ENCODE assay signal across 8 mouse cellular contexts in genomic region chr5:98410060-98410459, GRCm38 (mm10).
DNase-seq lines count a peak whose midpoint lies in the region; ATAC-seq and TF ChIP-seq lines count a peak whose summit lies in the region.
"Had no signal": no experiment of that assay in that cellular context is flagged by ENCODE, and none has a peak within 500 bp of the region (broad histone marks: within the 10 kb centered on the region; RNA-seq: fewer than 3 reads in every experiment).

No protein-coding gene starts in this region.

- no peak for TF ChIP-seq POLR2A in kidney, adult 2 months (IDR thresholded peaks at IDR 0.05; ENCODE audit: low read depth, low read length)
- TF ChIP-seq POLR2A in ES-Bruce4 (IDR thresholded peaks at IDR 0.05; ENCODE audit: insufficient read depth, low read length) = no peak

- H3K4me2 ChIP-seq in kidney, embryonic 14.5 days (replicated peaks; ENCODE audit: low read depth, low read length) = no peak overlapping the region

- peak; percentile 11 for DNase-seq in kidney, adult 2 months
- peak; percentile 54 for DNase-seq in 3T3-L1 (ENCODE audit: low read depth, low spot score)
- peak; percentile 33 for DNase-seq in forelimb bud, embryonic 11.5 days (ENCODE audit: low read depth, low spot score)
- DNase-seq in thymus, postnatal 36 days = no peak

- no peaks in the 10 kb centered on the region for H3K9me3 ChIP-seq in kidney, embryonic 14.5 days (ENCODE audit: control insufficient read depth, low read length)
- H3K9me3 ChIP-seq in ES-Bruce4 (replicated peaks; ENCODE audit: control insufficient read depth, insufficient read depth, low read length, poor library complexity, severe bottlenecking) = no peaks in the 10 kb centered on the region

- peak; percentile 48; the same call in 1 of the 2 replicates for TF ChIP-seq CTCF in kidney, adult 2 months (conservative IDR thresholded peaks at IDR 0.05; ENCODE audit: insufficient read depth, insufficient read length, low read depth, low read length)
- TF ChIP-seq CTCF in ES-Bruce4 (IDR thresholded peaks at IDR 0.05; ENCODE audit: low read depth, low read length) = peak; percentile 36

- no peak overlapping the region for H3K4me3 ChIP-seq in kidney, adult 2 months (ENCODE audit: insufficient read depth, low read depth, low read length)
- no peak overlapping the region for H3K4me3 ChIP-seq in kidney, embryonic 14.5 days (ENCODE audit: low read length)
- no peak overlapping the region for H3K4me3 ChIP-seq in ES-Bruce4 (ENCODE audit: low read depth, low read length)
- H3K4me3 ChIP-seq: myocyte had no signal

- 70% methylated on average over 2 of the region's 2 CpGs for WGBS in kidney, adult 2 months
- WGBS in kidney, embryonic 14.5 days = 69% methylated on average over 2 of the region's 2 CpGs

- no peaks in the 10 kb centered on the region for H3K4me1 ChIP-seq in kidney, adult 2 months (ENCODE audit: control insufficient read depth, insufficient read depth, low read length)
- no peaks in the 10 kb centered on the region for H3K4me1 ChIP-seq in kidney, embryonic 14.5 days (ENCODE audit: control insufficient read depth, insufficient read depth, low read length)
- H3K4me1 ChIP-seq in ES-Bruce4 (ENCODE audit: control insufficient read depth, insufficient read depth, low read length) = no peaks in the 10 kb centered on the region

- no peak for TF ChIP-seq EP300 in ES-Bruce4 (IDR thresholded peaks at IDR 0.05; ENCODE audit: insufficient read depth, low read depth, low read length)

- H3K9ac ChIP-seq in kidney, embryonic 14.5 days (ENCODE audit: low read depth, low read length) = no peak overlapping the region
- no peak overlapping the region for H3K9ac ChIP-seq in ES-Bruce4 (ENCODE audit: low read depth, poor library complexity, severe bottlenecking)

- no peaks in the 10 kb centered on the region for H3K27me3 ChIP-seq in kidney, adult 2 months (replicated peaks; ENCODE audit: control insufficient read depth, insufficient read depth, low read length)
- H3K27me3 ChIP-seq in kidney, embryonic 14.5 days (ENCODE audit: control insufficient read depth, insufficient read depth, low read length) = no peaks in the 10 kb centered on the region
- H3K27me3 ChIP-seq in ES-Bruce4 (ENCODE audit: control insufficient read depth, insufficient read depth, low read length, poor library complexity, severe bottlenecking) = no peaks in the 10 kb centered on the region

- H3K36me3 ChIP-seq in kidney, adult 2 months (ENCODE audit: control insufficient read depth, insufficient read depth, low read length) = no peaks in the 10 kb centered on the region
- no peaks in the 10 kb centered on the region for H3K36me3 ChIP-seq in kidney, embryonic 14.5 days (ENCODE audit: control insufficient read depth, insufficient read depth, low read length)
- no peaks in the 10 kb centered on the region for H3K36me3 ChIP-seq in ES-Bruce4 (ENCODE audit: control insufficient read depth, insufficient read depth, low read length, poor library complexity, severe bottlenecking)

- H3K27ac ChIP-seq in kidney, adult 2 months (ENCODE audit: insufficient read depth, low read depth, low read length) = no peak overlapping the region
- no peak overlapping the region for H3K27ac ChIP-seq in kidney, embryonic 14.5 days (ENCODE audit: low read depth, low read length)
- H3K27ac ChIP-seq in ES-Bruce4 (ENCODE audit: insufficient read depth, low read length) = no peak overlapping the region

- no peak for ATAC-seq in kidney, embryonic 14.5 days (ENCODE audit: low FRiP score, low TSS enrichment)
- no peak for ATAC-seq in inflammation-experienced regulatory T-cells, adult 6 months

Comparison
In these comparisons a context has a peak if more than half of its experiments do, and no peak if none do; other contexts are left out.
1. DNase-seq: peak in kidney, adult 2 months (single experiment), 3T3-L1 (single experiment) and forelimb bud, embryonic 11.5 days (single experiment); none in thymus, postnatal 36 days (0 of 2).